Mouse (Mus musculus) heart, adult 11 months (tissue): ENCODE measurements around the gene Rfxap.

Experiments
- DNase-seq: peaks from one replicate; pipeline ENCODE4 v3.0.0; 2022

The Rfxap gene

DNA sequence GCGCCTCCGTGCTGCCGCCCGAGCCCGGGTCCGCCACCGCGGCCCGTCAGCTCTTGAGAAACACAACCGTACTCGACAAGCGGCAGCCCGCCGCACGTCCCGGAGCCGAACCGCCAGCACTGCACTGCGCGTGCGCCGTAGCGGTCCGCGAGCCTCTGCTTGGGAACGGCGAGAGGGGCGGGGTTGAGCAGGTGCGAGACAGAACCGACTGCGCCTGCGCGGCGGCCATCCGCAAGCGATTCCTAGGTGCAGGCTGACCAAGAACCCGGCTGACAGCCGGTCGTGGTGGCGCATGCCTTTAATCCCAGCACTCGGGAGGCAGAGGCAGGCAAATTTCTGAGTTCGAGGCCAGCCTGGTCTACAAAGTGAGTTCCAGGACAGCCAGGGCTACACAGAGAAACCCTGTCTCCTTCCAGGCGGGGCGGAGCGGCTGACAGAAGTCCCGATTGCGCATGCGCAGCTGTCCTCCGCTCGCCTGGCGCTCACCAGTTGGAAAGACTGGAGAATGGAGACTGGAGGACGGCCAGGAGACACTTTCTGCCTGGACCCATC is at the start of gene Rfxap:
Gene Rfxap, minus strand, starts transcription at position 126 of the 552 bp plus-strand sequence.
- DNase-seq, result peak; percentile 99

DNA sequence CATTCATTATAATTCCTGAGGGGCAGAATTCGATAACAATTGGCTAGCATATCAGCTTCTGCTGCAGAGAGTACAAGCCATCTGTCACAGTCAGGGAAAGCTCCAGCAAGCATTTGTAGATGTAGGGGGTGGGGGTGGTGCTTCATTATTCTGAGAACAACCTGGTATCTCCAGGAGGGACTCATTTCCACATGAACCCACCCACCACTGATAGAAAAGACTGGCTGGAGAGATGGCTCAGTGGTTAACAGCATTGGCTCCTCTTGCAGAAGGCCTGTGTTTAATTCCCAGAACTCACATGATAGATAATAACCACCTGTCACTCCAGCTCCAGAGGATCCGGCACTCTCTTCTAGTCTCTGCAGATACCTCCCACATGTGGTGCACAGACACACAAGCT is 27.8 kb upstream of the Rfxap start:
- DNase-seq, result peak; percentile 28

DNA sequence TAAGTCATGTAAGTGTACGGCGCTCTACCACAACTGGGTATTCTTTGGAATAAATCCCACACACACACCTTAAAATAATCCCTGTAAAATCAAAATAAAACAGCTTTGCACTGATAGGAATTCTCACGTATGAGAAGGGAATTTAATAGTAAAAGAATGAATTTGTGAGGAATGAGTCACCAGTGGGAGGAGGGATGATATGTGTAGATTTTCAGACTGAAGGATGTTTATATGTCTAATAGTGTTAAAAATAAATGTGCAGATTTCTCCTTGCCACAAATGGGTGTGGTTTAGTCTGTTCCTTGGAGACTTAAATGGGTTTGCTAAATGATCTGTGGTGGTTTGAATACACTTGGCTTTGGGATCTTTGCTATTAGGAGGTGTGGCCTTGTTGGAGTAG is 24.9 kb upstream of the Rfxap start:
- DNase-seq, result no peak

GRCm38 (mm10) chr3:54822526-54822925 is 14.9 kb upstream of the Rfxap start:
- peak; percentile 60 for DNase-seq

DNA sequence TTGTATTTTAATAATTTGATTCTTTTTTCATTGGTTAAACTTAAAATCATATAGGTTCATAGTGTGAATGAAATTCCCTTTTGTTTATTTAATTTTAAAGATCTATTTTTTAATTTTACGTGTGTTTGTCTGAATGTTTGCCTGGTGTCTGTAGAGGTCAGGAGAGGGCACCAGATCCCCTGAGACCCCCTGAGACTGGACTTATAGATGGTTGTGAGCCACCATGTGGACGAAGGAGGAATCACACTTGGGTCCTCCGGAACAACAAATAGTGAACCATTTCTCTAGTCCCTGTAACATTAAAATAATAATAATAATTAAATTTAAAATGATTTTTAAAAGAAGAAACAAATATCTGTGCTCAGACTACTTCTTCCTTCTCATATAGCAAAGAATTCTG is 7.7 kb upstream of the Rfxap start:
- peak; percentile 91 for DNase-seq

GRCm38 (mm10) chr3:54814622-54815021 is 7.0 kb upstream of the Rfxap start:
- DNase-seq, result peak; percentile 77

GRCm38 (mm10) chr3:54813418-54813988 is 5.9 kb upstream of the Rfxap start:
- peak; percentile 14 for DNase-seq

DNA sequence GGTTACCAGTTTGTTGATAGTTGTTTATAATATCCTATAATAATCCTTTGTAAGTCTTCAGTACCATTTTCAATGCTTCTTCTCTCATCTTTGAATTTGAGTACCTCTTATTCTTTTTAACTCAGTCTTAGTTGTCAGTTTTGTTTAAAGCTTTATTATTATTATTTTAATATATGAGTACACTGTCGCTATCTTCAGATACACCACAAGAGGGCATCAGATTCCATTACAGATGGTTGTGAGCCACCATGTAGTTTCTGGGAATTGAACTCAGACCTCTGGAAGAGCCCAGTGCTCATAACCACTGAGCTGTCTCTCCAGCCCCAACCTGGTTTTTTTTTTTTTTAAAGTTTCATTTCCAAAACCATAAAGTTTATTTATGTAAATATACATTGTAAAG is 4.0 kb upstream of the Rfxap start:
- DNase-seq, result no peak

DNA sequence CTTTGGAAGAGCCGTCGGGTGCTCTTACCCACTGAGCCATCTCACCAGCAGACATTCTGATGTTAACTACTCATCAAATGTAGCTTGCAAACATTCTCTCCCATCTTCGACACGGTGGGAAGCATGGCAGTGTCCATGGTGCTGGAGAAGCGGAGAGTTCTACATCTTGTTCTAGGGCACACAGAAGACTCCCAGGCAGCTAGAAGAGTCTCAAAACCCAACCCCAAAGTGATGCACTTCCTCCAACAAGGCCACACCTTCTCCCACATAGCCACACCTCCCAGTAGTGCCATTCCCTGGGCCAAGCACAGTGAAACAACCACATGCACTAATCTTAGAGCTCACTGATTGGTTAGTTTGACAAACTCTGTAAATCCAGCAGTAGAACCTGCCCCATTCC is 1.5 kb upstream of the Rfxap start:
- peak; percentile 77 for DNase-seq

DNA sequence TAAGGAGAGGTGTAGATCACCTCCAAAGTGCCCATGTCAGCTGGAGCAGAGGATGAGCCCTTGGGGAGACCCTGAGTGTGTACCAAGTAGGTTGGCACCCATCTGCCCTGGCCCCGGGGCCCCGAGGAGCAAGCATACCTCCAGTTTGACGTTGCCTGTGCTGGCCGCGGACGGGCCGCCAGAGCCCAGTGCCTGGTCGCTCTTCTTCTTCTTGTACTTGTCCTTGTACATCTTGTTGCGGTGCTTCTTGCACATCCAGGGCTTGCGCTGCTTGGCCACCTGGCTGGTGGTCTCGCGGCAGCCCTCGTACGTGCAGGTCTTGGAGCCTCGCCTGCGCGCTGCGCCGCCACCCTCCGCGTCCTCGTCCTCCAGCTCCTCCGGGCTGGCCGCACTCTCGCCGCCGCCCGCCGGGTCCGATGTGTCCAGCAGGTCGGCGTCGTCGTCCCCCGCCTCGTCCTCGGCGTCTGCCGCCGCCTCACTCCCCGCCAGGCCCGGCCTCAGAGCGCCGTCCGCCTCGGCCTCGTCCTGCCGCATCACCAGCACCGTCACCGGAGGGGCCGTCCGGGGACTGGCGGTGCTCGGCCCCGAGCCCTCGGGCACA is 430 bp downstream of the Rfxap start:
- DNase-seq, result peak; percentile 93

DNA sequence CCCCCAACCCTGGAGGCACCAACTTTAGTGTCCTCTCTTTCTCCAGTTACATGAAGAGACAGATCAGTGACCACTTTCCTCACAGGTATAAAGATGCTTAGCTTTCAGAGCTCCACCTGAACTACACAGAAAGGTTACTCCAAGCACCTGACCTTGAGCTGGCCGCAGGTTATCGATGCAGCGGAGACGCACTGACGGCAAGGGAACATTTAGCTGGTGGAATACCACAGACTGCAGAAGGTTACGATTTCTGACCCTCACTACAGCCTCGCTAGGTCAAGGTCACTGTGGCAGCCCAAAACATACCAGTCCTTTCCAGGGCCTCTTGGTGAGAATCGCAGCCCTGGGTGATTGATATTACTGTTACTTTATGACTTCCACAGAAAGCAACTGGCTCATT is 3.9 kb downstream of the Rfxap start:
- DNase-seq, result peak; percentile 74

DNA sequence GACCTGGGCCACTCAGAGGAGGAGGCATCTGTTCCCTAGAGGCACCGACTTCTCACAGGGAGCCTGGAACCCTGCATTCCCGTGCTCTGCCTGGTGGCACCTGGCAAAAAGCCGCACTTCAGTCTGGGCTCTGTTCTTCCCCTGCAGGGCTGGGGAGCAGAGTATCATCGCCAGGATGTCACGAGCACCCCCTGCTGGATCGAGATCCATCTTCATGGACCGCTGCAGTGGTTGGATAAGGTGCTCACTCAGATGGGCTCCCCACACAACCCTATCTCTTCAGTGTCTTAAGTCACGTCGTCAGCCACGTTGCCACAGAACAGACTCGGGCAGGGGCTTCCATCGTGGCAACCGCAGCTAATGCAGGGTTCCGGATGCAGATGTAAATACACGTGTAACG is 10.4 kb downstream of the Rfxap start:
- DNase-seq, result peak; percentile 90

- DNase-seq, result peak; percentile 29
These were observed 11.8 kb downstream of the Rfxap start for GRCm38 (mm10) chr3:54795806-54796205.

DNA sequence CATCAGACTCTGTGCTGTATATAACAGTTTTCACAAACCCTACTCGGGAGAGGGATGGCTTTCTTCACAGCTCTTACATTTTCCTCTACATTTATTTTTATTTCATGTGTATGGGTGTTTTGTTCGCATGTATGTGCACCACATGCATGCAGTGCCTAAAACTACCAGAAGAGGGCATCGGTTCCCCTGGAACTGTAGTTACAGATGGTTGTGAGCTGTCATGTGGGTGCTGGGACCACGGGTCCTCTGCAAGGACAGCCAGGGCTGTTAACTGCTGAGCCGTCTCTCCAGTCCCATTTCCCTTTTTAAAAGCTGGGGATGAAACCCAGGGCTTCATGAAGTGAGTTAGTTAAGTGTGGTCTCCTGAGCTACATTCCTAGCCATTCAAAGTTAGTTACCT is 12.2 kb downstream of the Rfxap start:
- peak; percentile 51 for DNase-seq

DNA sequence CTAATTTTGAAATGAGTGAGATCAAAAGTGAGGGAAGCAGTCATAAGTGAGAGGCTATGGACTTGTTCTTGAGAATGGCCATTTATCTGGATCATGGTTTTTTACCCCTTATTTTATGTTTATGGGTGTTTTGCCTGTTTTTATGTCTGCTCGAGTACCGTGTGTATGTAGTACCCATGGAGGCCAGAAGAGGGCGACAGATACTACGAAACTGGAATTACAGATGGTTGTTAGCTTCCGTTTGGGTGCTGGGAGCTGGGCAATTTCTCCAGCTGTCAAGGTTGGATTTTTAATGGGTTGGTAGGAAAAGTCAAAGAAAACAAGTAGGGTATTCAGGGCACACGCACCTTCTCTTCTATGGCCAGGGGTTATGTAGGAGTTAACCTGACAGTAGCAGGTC is 13.8 kb downstream of the Rfxap start:
- DNase-seq, result peak; percentile 24

DNA sequence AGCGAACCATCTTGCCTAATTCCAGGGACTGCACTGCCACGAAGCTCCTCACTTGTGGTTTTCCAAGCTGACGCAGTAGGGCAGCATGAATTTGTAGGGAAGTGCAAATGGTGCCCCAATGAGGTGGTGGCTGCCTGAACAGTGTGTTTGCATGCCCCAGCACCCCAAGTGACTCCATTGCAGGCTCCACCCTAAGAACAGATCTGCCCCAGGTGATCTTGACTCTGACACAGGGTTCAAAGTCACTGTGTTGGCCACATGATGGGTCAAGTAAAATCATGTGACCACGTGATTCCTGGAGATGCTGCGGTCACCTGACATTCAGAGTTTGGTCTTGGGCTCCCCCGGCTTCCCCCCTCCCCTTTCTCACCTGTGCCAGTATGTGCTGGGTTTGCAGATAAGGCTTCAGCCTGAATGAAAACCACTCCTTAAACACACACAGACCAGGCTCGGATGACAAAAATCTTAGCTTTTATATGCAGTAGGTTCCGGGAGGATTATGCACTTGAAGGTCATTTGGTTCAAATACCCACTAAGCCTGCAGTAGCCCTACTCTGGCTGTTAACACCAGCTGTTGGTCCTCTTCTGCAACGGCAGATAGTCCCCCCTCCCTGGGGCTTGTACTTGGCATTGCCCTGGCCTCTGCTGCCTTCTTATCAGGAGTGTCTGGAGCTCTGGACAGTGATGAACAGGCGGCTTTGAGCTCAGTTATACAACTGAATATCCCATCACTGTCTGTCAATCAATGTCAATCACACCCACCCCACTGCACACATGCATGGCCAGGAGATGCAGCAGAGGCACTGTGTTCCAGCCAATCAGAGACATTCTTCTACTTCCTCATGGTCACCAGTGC is 15.5 kb downstream of the Rfxap start:
- DNase-seq, result peak; percentile 73

DNA sequence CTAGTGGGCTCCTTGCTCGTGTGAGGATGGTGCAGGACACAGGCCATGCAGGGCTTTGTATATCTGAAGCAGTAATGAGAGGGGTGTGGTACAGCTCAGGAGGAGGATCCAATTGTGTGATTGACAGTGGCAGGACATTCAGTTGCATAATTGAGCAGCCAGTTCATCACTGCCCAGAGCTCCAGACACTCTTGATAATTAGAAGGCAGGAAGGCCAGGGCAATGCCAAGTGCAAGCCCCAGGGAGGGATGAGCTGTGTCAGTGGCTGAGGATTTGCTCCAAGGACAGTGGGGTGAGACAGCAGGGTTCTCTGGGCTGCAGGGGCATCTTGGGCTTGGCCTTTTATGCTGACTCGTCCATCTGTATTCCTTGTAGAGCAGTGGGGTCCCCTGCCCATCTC is 17.0 kb downstream of the Rfxap start:
- DNase-seq, result peak; percentile 83

- DNase-seq, result no peak
These were observed 31.5 kb downstream of the Rfxap start for GRCm38 (mm10) chr3:54775989-54776631.

DNA sequence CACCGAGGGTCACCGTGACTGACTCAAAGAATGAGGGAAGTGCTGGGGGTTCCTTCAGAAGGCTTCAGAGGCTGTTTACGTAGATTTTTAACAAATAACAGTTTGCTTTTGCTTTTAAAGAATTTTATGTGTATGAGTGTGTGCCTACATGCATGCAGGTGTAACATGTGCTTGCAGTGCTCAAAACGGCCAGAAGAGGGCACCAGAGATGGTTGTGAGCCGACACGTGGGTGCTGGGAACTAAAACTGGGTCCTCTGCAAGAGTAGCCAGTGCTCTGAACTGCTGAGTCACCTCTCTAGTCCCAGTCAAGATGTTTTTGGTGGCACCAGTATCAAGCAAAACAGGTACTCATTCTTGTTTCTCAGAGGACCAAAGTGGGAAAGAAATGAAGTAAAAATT is 34.0 kb downstream of the Rfxap start:
- no peak for DNase-seq

DNA sequence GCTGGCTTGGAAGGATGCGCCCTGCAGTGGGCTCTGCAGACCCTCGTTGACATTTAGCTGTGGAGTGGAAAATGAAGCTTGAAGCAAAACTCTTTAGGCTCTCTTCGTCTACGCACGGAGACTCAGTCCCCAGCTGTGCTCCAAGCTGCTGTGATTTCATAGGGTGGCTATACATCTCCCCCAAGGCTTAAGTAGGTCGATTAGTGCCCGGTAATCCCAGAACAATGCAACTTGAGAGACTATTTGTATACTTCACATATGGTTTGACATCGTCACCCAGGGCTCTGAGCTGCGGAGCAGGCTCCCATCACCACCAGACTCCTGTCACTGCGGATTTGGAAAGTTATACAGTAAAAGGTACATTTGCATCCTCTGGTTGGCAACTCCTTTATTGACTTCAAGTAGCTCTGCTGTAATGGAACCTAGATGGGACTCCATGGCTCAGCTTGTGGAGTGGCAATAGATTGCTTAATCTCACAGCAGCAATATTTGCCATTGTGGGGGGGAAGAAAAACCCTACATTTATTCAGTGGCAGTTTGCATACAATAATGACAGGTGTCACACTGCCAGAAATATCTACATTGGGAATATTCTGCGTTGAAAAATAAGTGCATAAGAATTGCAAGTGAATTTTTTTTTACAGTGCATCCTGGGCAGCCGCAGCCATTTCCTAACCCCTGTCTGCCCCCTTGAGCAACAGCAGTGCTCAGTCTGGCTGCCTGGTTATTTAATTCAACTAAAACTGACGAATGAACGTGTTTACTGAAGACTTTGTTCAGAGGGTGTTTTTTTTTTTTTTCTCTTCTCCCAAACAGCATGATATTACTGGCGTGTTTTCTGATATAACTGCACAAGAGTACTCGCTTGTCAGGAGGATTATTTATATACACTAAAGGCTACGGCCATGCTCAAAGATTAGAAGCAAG is 38.0 kb downstream of the Rfxap start:
- DNase-seq, result no peak

GRCm38 (mm10) chr3:54768592-54768991 is 39.0 kb downstream of the Rfxap start:
- DNase-seq, result no peak

GRCm38 (mm10) chr3:54766811-54767210 is 40.8 kb downstream of the Rfxap start:
- no peak for DNase-seq
